12 mouse cellular contexts compared by ENCODE assay signal in the genomic region with DNA sequence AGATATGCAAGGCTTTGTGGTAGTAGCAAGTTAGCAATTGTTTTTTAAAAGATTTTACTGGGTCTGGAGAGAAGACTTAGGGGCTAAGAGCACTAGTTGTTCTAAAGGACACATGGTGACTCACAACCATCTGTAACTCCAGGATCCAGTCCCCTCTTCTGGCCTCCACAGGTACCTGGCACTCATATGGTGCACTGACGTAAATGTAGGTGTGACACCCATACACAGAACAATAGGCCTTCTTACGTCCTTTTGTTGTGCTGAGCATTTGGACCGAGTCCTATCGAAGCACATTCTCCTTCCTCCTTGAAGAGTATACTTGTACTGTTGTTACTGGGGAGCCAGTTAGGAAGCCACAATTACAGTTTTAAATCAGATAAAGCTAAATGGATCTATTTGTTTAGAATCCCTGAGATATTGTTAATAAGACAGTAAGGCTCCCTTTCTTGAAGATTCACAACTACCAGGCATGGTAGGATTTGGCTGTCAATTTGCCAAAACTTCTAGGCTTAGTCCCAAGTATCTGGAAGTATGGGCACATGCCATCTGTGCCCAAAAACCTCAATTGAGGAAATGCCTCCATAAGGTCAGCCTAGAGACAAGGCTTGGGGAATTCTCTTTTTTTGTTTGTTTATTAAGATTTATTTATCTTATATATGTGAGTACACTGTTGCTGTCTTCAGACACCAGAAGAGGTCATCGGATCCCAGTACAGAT. TPM values are rescaled to one million over a fixed set of nuclear protein-coding genes. Genes with fewer than 3 reads are reported as not detected.
DNase-seq lines count a peak whose midpoint lies in the region.
"Had no signal": no experiment of that assay in that cellular context is flagged by ENCODE, and none has a peak within 500 bp of the region (broad histone marks: within the 10 kb centered on the region; RNA-seq: fewer than 3 reads in every experiment).

No protein-coding gene starts in this region.

- peak; percentile 84 for DNase-seq in heart, adult 11 months
- no peak for DNase-seq in heart, postnatal 36 days
- DNase-seq in ZHBTc4 (ENCODE audit: low read depth, low spot score), result peak; percentile 35
- peak; percentile 52 for DNase-seq in cerebellum, adult 11-12 months
- DNase-seq in cerebellum, postnatal 14 days, result peak; percentile 67 to 77
- DNase-seq in kidney, adult 11 months, result no peak
- no peak for DNase-seq in embryo, embryonic 10.5 days (ENCODE audit: low spot score)
- DNase-seq: adrenal gland, postnatal 36 days; kidney, adult 8-10 months; kidney, postnatal 14 days; retina, postnatal 1 day had no signal

- intact Hi-C loops in heart, postnatal 36 days (cut with DNase I), result no loop called here

RNA-seq across cellular contexts. Expression of a gene that starts 19.7 kb away (rescaled TPM):
- 10 to 100 TPM; 38.4 to 39.2 TPM for total RNA-seq in heart, postnatal 36 days (2021)

RNA-seq across cellular contexts. Expression of a gene that starts 56.3 kb away (rescaled TPM):
- total RNA-seq in heart, postnatal 36 days (2021), result 1 to 10 TPM in 1 of 2 experiments, under 1 TPM in 1; 0.89 to 1.2 TPM
- total RNA-seq: monocyte, adult 5-6 weeks had no signal

Comparison
In these comparisons a context has a peak if more than half of its experiments do, and no peak if none do; other contexts are left out.
1. DNase-seq: peak in heart, adult 11 months (single experiment), ZHBTc4 (single experiment), cerebellum, adult 11-12 months (single experiment) and cerebellum, postnatal 14 days (2 of 2); none in heart, postnatal 36 days (0 of 2), kidney, adult 11 months (single experiment) and embryo, embryonic 10.5 days (single experiment).